Mouse (Mus musculus) MEL (cell line): ENCODE results near the gene Aff3. TPM values are rescaled to one million over a fixed set of nuclear protein-coding genes. Genes with fewer than 3 reads are reported as not detected.

Experiments
- DNase-seq: peaks from one replicate; pipeline ENCODE4 v3.0.0; 2011; ENCODE audit warnings: low read depth, low spot score
- H3K27ac ChIP-seq: 2 replicates; pipeline ENCODE4 v1.5.1; 2012; ENCODE audit warnings: low read depth, mild to moderate bottlenecking, control low read depth, low read length, moderate library complexity; ENCODE audit not compliant: control insufficient read depth
- H3K27me3 ChIP-seq, 2 experiments: fragments of 150-350 bp in 1 of 2; sonication (generic) in 1 of 2; 2 replicates each; pipeline ENCODE4 v1.6.1; 2012; ENCODE audit warnings: low read length in 2 of 2, mild to moderate bottlenecking in 2 of 2, improper control_type of control experiment in 1 of 2, moderate library complexity in 1 of 2; ENCODE audit not compliant: insufficient read depth in 2 of 2, control insufficient read depth in 1 of 2
- H3K36me3 ChIP-seq, 2 experiments: 2 replicates each; pipeline ENCODE4 v1.6.1; 2012 to 2014; ENCODE audit warnings: low read length in 2 of 2, improper control_type of control experiment in 1 of 2, inconsistent platforms in 1 of 2, mild to moderate bottlenecking in 1 of 2; ENCODE audit not compliant: insufficient read depth in 2 of 2, control insufficient read depth in 1 of 2
- H3K4me1 ChIP-seq, 2 experiments: fragments of 150-350 bp in 1 of 2; sonication (generic) in 1 of 2; 2 replicates each; pipeline ENCODE4 v1.6.1; 2012; ENCODE audit warnings: low read length in 2 of 2, improper control_type of control experiment in 1 of 2, mild to moderate bottlenecking in 1 of 2; ENCODE audit not compliant: insufficient read depth in 2 of 2, control insufficient read depth in 1 of 2
- H3K4me3 ChIP-seq, 2 experiments: fragments of 150-350 bp in 1 of 2; sonication (generic) in 1 of 2; 2 replicates each; pipeline ENCODE4 v1.5.1; 2012; ENCODE audit warnings: low read depth in 2 of 2, low read length in 2 of 2, mild to moderate bottlenecking in 2 of 2, moderate library complexity in 2 of 2, control low read depth in 1 of 2, improper control_type of control experiment in 1 of 2; ENCODE audit not compliant: control insufficient read depth in 1 of 2, insufficient read depth in 1 of 2
- H3K79me2 ChIP-seq: 2 replicates; pipeline ENCODE4 v1.6.1; 2012; ENCODE audit warnings: mild to moderate bottlenecking, low read length, moderate library complexity; ENCODE audit not compliant: control insufficient read depth, poor library complexity, insufficient read depth
- H3K9ac ChIP-seq: 2 replicates; pipeline ENCODE4 v1.6.1; 2012; ENCODE audit warnings: low read depth, mild to moderate bottlenecking, control low read depth, low read length, moderate library complexity; ENCODE audit not compliant: control insufficient read depth, poor library complexity, severe bottlenecking
- H3K9me3 ChIP-seq: fragments of 150-350 bp; sonication (generic); replicated peaks from 2 replicates; pipeline ENCODE4 v1.6.1; 2012; ENCODE audit warnings: mild to moderate bottlenecking, low read length, improper control_type of control experiment, moderate library complexity; ENCODE audit not compliant: insufficient read depth
- CHD1 ChIP-seq: IDR thresholded peaks from 2 replicates; pipeline ENCODE4 v1.6.1; 2012; ENCODE audit warnings: low read depth, mild to moderate bottlenecking, inconsistent platforms, low read length, improper control_type of control experiment
- ELF1 ChIP-seq: IDR thresholded peaks from 2 replicates; pipeline ENCODE4 v1.6.1; 2014; ENCODE audit warnings: low read depth, mild to moderate bottlenecking, inconsistent platforms, low read length, improper control_type of control experiment, moderate library complexity
- GATA1 ChIP-seq: IDR thresholded peaks from 2 replicates; pipeline ENCODE4 v1.6.1; 2011; ENCODE audit warnings: low read depth, low read length, improper control_type of control experiment
- MAFK ChIP-seq: IDR thresholded peaks from 2 replicates; pipeline ENCODE4 v1.6.1; 2011; ENCODE audit warnings: low read depth, mild to moderate bottlenecking, low read length, improper control_type of control experiment, borderline replicate concordance
- MAZ ChIP-seq: IDR thresholded peaks from 2 replicates; pipeline ENCODE4 v1.6.1; 2012; ENCODE audit warnings: low read depth, mild to moderate bottlenecking, inconsistent platforms, low read length, improper control_type of control experiment
- MYB ChIP-seq: IDR thresholded peaks from 2 replicates; pipeline ENCODE4 v1.6.1; 2011; ENCODE audit warnings: mild to moderate bottlenecking, low read depth, low read length, improper control_type of control experiment
- NELFE ChIP-seq: IDR thresholded peaks from 2 replicates; pipeline ENCODE4 v1.6.1; 2011; ENCODE audit warnings: low read depth, low read length, improper control_type of control experiment
- POLR2A ChIP-seq, 2 experiments: IDR thresholded peaks; 2 replicates each; pipeline ENCODE4 v1.6.1; 2011 to 2012; ENCODE audit warnings: low read length in 2 of 2, mild to moderate bottlenecking in 2 of 2, control low read depth in 1 of 2, improper control_type of control experiment in 1 of 2, low read depth in 1 of 2, moderate library complexity in 1 of 2; ENCODE audit not compliant: control insufficient read depth in 1 of 2, insufficient read depth in 1 of 2, poor library complexity in 1 of 2
- POLR2AphosphoS2 ChIP-seq: IDR thresholded peaks from 2 replicates; pipeline ENCODE4 v1.6.1; 2011; ENCODE audit warnings: low read length, improper control_type of control experiment
- SIN3A ChIP-seq: IDR thresholded peaks from 2 replicates; pipeline ENCODE4 v1.6.1; 2012; ENCODE audit warnings: low read length, improper control_type of control experiment, inconsistent platforms
- SMC3 ChIP-seq: IDR thresholded peaks from 2 replicates; pipeline ENCODE4 v1.6.1; 2011; ENCODE audit warnings: low read depth, low read length, improper control_type of control experiment
- UBTF ChIP-seq: IDR thresholded peaks from 2 replicates; pipeline ENCODE4 v1.6.1; 2012; ENCODE audit warnings: low read depth, mild to moderate bottlenecking, inconsistent platforms, low read length, improper control_type of control experiment, moderate library complexity, borderline replicate concordance; ENCODE audit not compliant: insufficient read depth
- USF1 ChIP-seq: IDR thresholded peaks from 2 replicates; pipeline ENCODE4 v1.6.1; 2014; ENCODE audit warnings: low read depth, mild to moderate bottlenecking, inconsistent platforms, low read length, improper control_type of control experiment, moderate library complexity
- USF2 ChIP-seq, 2 experiments: IDR thresholded peaks; 2 replicates each; pipeline ENCODE4 v1.6.1; 2011 to 2012; ENCODE audit warnings: improper control_type of control experiment in 2 of 2, low read length in 2 of 2, borderline replicate concordance in 1 of 2, inconsistent platforms in 1 of 2, low read depth in 1 of 2, mild to moderate bottlenecking in 1 of 2; ENCODE audit not compliant: insufficient read depth in 1 of 2
- ZKSCAN1 ChIP-seq: IDR thresholded peaks from 2 replicates; pipeline ENCODE4 v1.6.1; 2012; ENCODE audit warnings: low read depth, mild to moderate bottlenecking, inconsistent platforms, low read length, improper control_type of control experiment, moderate library complexity
- polyA plus RNA-seq, 2 experiments: library from polyadenylated mRNA; stranded (reverse) in 1 of 2; unstranded in 1 of 2; fragments of >175 nt in 1 of 2; fragments of >200 nt in 1 of 2; gene quantifications; 2 replicates each; pipeline versions ENCODE4 v1.2.1 to v1.2.4; 2012; ENCODE audit warnings: low replicate concordance in 2 of 2, low read depth in 1 of 2; ENCODE audit not compliant: insufficient read length in 2 of 2, insufficient read depth in 1 of 2, missing spikeins in 1 of 2
- total RNA-seq: library from RNA; depleted of rRNA; stranded (reverse); fragments of 300-350 nt; gene quantifications from 2 replicates; pipeline ENCODE4 v1.2.3, GENCODE M21; 2012

Gene Aff3
- total and polyA plus RNA-seq, 3 experiments: 18.5 to 41.1 (median 25.4) TPM

- Histone ChIP-seq H3K36me3 (no peaks in the 10 kb centered on the region; a peak in 1 of 4 replicates), H3K9ac (no peak overlapping the region), H3K4me3 (no peak overlapping the region), H3K9me3 (no peaks in the 10 kb centered on the region), H3K27ac (no peak overlapping the region), H3K4me1 (peaks cover 0 to 2% of the 10 kb centered on the region in 2 experiments; a peak in 1 of 4 replicates), H3K79me2 (no peaks in the 10 kb centered on the region), H3K27me3 (no peaks in the 10 kb centered on the region)
- no peak for DNase-seq
- no peak for TF ChIP-seq ZKSCAN1
- no peak for TF ChIP-seq CHD1
- no peak for TF ChIP-seq UBTF
- TF ChIP-seq SIN3A: no peak
- TF ChIP-seq NELFE: no peak
- no peak for TF ChIP-seq MYB
- TF ChIP-seq POLR2AphosphoS2: no peak
- TF ChIP-seq SMC3: no peak
- no peak for TF ChIP-seq USF1
These were observed 158.4 kb downstream of the Aff3 start for GRCm38 (mm10) chr1:38506396-38506795.

- peak; percentile 20 for DNase-seq
- Histone ChIP-seq H3K9me3 (no peaks in the 10 kb centered on the region), H3K9ac (no peak overlapping the region), H3K4me1 (peaks cover 5 to 15% of the 10 kb centered on the region in 2 experiments), H3K4me3 (no peak overlapping the region), H3K79me2 (no peaks in the 10 kb centered on the region), H3K27me3 (no peaks in the 10 kb centered on the region), H3K27ac (no peak overlapping the region), H3K36me3 (peaks cover 0 to 15% of the 10 kb centered on the region in 2 experiments; a peak in 3 of 4 replicates)
- no peak for TF ChIP-seq GATA1
- TF ChIP-seq USF2 (IDR thresholded peaks at IDR 0.05; ENCODE audit: borderline replicate concordance in 1 of 2, insufficient read depth in 1 of 2, low read depth in 1 of 2, low read length in 2 of 2): no peak
- no peak for TF ChIP-seq MAZ
- TF ChIP-seq POLR2A (IDR thresholded peaks at IDR 0.05; ENCODE audit: control insufficient read depth in 1 of 2, insufficient read depth in 1 of 2, low read depth in 1 of 2, low read length in 2 of 2, poor library complexity in 1 of 2): no peak
- TF ChIP-seq ELF1: no peak
- TF ChIP-seq MAFK: no peak
These were observed 161.2 kb downstream of the Aff3 start for GRCm38 (mm10) chr1:38503431-38504089.
